In genomic region chr1:138846131-138846530, GRCm38 (mm10) we compare ENCODE assay signal across 14 mouse cellular contexts. TPM values are rescaled to one million over a fixed set of nuclear protein-coding genes. Genes with fewer than 3 reads are reported as not detected.
A peak's percentile ranks its signal among the peaks of the same experiment; 100 is the strongest.
DNase-seq lines count a peak whose midpoint lies in the region; ATAC-seq lines count a peak whose summit lies in the region.
"Had no signal": no experiment of that assay in that cellular context is flagged by ENCODE, and none has a peak within 500 bp of the region (broad histone marks: within the 10 kb centered on the region; RNA-seq: fewer than 3 reads in every experiment).

No protein-coding gene starts in this region.

- H3K27me3 ChIP-seq in forebrain, embryonic 16.5 days (replicated peaks; ENCODE audit: control insufficient read depth, insufficient read depth, low read length), result peaks cover 27% of the 10 kb centered on the region
- peaks cover 58% of the 10 kb centered on the region for H3K27me3 ChIP-seq in limb, embryonic 13.5 days
- peaks cover 91% of the 10 kb centered on the region for H3K27me3 ChIP-seq in neural tube, embryonic 12.5 days (replicated peaks)

- H3K27ac ChIP-seq in forebrain, embryonic 16.5 days (ENCODE audit: low read length), result no peak overlapping the region
- H3K27ac ChIP-seq in limb, embryonic 13.5 days, result peak overlapping the region; percentile 58; the same call in 1 of the 2 replicates
- H3K27ac ChIP-seq in neural tube, embryonic 12.5 days, result no peak overlapping the region
- H3K27ac ChIP-seq: heart, embryonic 15.5 days; stomach, postnatal 0 days had no signal

- peak; percentile 38 for DNase-seq in embryo, embryonic 10 days (ENCODE audit: low spot score)
- no peak for DNase-seq in embryo, embryonic 11 days
- DNase-seq in liver, result no peak
- DNase-seq in yolk sac, embryonic 10.5 days (ENCODE audit: low spot score), result no peak
- DNase-seq: kidney, adult 8-10 months; lung, adult 18-20 months; right cerebral cortex, postnatal 25 days had no signal

- peaks cover 45% of the 10 kb centered on the region for H3K4me1 ChIP-seq in forebrain, embryonic 16.5 days (replicated peaks; ENCODE audit: control insufficient read depth, insufficient read depth, low read length)
- peaks cover 35% of the 10 kb centered on the region for H3K4me1 ChIP-seq in limb, embryonic 13.5 days
- peaks cover 42% of the 10 kb centered on the region for H3K4me1 ChIP-seq in neural tube, embryonic 12.5 days

- H3K36me3 ChIP-seq in forebrain, embryonic 16.5 days (ENCODE audit: control insufficient read depth, insufficient read depth), result no peaks in the 10 kb centered on the region
- H3K36me3 ChIP-seq in limb, embryonic 13.5 days, result peaks cover 5% of the 10 kb centered on the region
- no peaks in the 10 kb centered on the region for H3K36me3 ChIP-seq in neural tube, embryonic 12.5 days
- H3K36me3 ChIP-seq: heart, embryonic 15.5 days had no signal

- ATAC-seq in forebrain, embryonic 16.5 days, result no peak
- ATAC-seq in limb, embryonic 13.5 days (ENCODE audit: low FRiP score, low read depth), result no peak
- no peak for ATAC-seq in neural tube, embryonic 12.5 days (ENCODE audit: low FRiP score, low read depth)
- ATAC-seq in granulocyte monocyte progenitor cell, adult 5-6 weeks (replicated peaks; ENCODE audit: poor library complexity, severe bottlenecking), result no peak

- H3K4me2 ChIP-seq in forebrain, embryonic 16.5 days (ENCODE audit: low read length), result peak overlapping the region; percentile 12; the same call in 1 of the 2 replicates
- H3K4me2 ChIP-seq in limb, embryonic 13.5 days (replicated peaks), result peak overlapping the region; percentile 83
- H3K4me2 ChIP-seq in neural tube, embryonic 12.5 days (replicated peaks), result no peak overlapping the region

- peak overlapping the region; percentile 5; the same call in 1 of the 2 replicates for H3K4me3 ChIP-seq in forebrain, embryonic 16.5 days (replicated peaks; ENCODE audit: low read length)
- peak overlapping the region; percentile 47 for H3K4me3 ChIP-seq in limb, embryonic 13.5 days
- peak overlapping the region; percentile 11; the same call in 1 of the 2 replicates for H3K4me3 ChIP-seq in neural tube, embryonic 12.5 days
- H3K4me3 ChIP-seq: heart, embryonic 15.5 days had no signal

- no peaks in the 10 kb centered on the region for H3K9me3 ChIP-seq in forebrain, embryonic 16.5 days (ENCODE audit: control insufficient read depth, low read length)
- no peaks in the 10 kb centered on the region for H3K9me3 ChIP-seq in limb, embryonic 13.5 days
- no peaks in the 10 kb centered on the region for H3K9me3 ChIP-seq in neural tube, embryonic 12.5 days
- H3K9me3 ChIP-seq: G1E; heart, embryonic 15.5 days had no signal

- no peak overlapping the region; the same call in 1 of the 2 replicates for H3K9ac ChIP-seq in forebrain, embryonic 16.5 days (replicated peaks; ENCODE audit: low read depth, low read length)
- peak overlapping the region; percentile 48 for H3K9ac ChIP-seq in limb, embryonic 13.5 days
- no peak overlapping the region for H3K9ac ChIP-seq in neural tube, embryonic 12.5 days
- H3K9ac ChIP-seq: heart, embryonic 15.5 days had no signal

- WGBS in forebrain, embryonic 16.5 days, result 14% methylated on average over 12 of the region's 12 CpGs
- 12% methylated on average over 12 of the region's 12 CpGs for WGBS in limb, embryonic 13.5 days
- 1% methylated on average over 12 of the region's 12 CpGs for WGBS in neural tube, embryonic 12.5 days

RNA-seq across cellular contexts. Expression of gene Lhx9, which starts 2.2 kb away (rescaled TPM):
- 8.5 and 17.0 TPM in 2 replicates for polyA plus RNA-seq in forebrain, embryonic 16.5 days (2015; fragmentation: Nextera tagmentation; extraction: Ambion mirVana)
- 34.5 and 40.2 TPM in 2 replicates for polyA plus RNA-seq in limb, embryonic 13.5 days (2015; fragmentation: Nextera tagmentation; extraction: Ambion mirVana)
- polyA plus RNA-seq in neural tube, embryonic 12.5 days (2016; fragmentation: Nextera tagmentation; extraction: Ambion mirVana), result 6.6 and 9.0 TPM in 2 replicates
- not detected in 2 replicates for total RNA-seq in granulocyte monocyte progenitor cell, adult 5-6 weeks (2014; fragmentation: Nextera tagmentation)
- not detected in 2 replicates for total RNA-seq in granulocyte monocyte progenitor cell, adult 5-6 weeks (2017)

RNA-seq across cellular contexts. Expression of gene 2310009B15Rik, which starts 10.5 kb away (rescaled TPM):
- 23.0 and 26.4 TPM in 2 replicates for polyA plus RNA-seq in forebrain, embryonic 16.5 days (2015; fragmentation: Nextera tagmentation; extraction: Ambion mirVana)
- 44.1 and 46.0 TPM in 2 replicates for polyA plus RNA-seq in limb, embryonic 13.5 days (2015; fragmentation: Nextera tagmentation; extraction: Ambion mirVana)
- polyA plus RNA-seq in neural tube, embryonic 12.5 days (2016; fragmentation: Nextera tagmentation; extraction: Ambion mirVana), result 37.3 and 42.4 TPM in 2 replicates
- total RNA-seq in granulocyte monocyte progenitor cell, adult 5-6 weeks (2014; fragmentation: Nextera tagmentation), result 13.2 and 22.3 TPM in 2 replicates
- 10.2 and 15.2 TPM in 2 replicates for total RNA-seq in granulocyte monocyte progenitor cell, adult 5-6 weeks (2017)
